Mouse (Mus musculus) C2C12 (cell line): Measurements from ENCODE around the gene B3gnt7. TPM values are rescaled to one million over a fixed set of nuclear protein-coding genes. Genes with fewer than 3 reads are reported as not detected.

Experiments used
- H3K27me3 ChIP-seq: one replicate; pipeline ENCODE4 v1.6.1; 2011; ENCODE audit not compliant: control insufficient read depth, insufficient read depth, insufficient read length
- H3K36me3 ChIP-seq: one replicate; pipeline ENCODE4 v1.6.1; 2011; ENCODE audit not compliant: control insufficient read depth, insufficient read depth
- H3K4me3 ChIP-seq: one replicate; pipeline ENCODE4 v1.5.1; 2011; ENCODE audit warnings: mild to moderate bottlenecking, control low read depth; ENCODE audit not compliant: poor library complexity, insufficient read depth, severe bottlenecking
- H3K79me2 ChIP-seq: one replicate; pipeline ENCODE4 v1.6.1; 2011; ENCODE audit not compliant: control insufficient read depth, insufficient read depth
- H3K79me3 ChIP-seq: one replicate; pipeline ENCODE4 v1.6.1; 2011; ENCODE audit warnings: low read depth, control low read depth
- H3ac ChIP-seq: one replicate; pipeline ENCODE3; 2011; ENCODE audit warnings: low read depth; ENCODE audit not compliant: control insufficient read depth, insufficient read length
- CEBPB ChIP-seq: IDR thresholded peaks from one replicate; pipeline ENCODE4 v1.6.1; 2011; ENCODE audit warnings: low read depth, mild to moderate bottlenecking, control low read depth, moderate library complexity
- CTCF ChIP-seq: IDR thresholded peaks from one replicate; pipeline ENCODE4 v1.5.1; 2011; ENCODE audit not compliant: control insufficient read depth, insufficient read depth, insufficient read length
- FOSL1 ChIP-seq: IDR thresholded peaks from one replicate; pipeline ENCODE4 v1.8.0; 2011; ENCODE audit warnings: mild to moderate bottlenecking, low read length; ENCODE audit not compliant: poor library complexity, insufficient read depth, severe bottlenecking
- MAX ChIP-seq: IDR thresholded peaks from one replicate; pipeline ENCODE4 v1.6.1; 2011; ENCODE audit warnings: mild to moderate bottlenecking, control low read depth
- MYOD1 ChIP-seq: IDR thresholded peaks from one replicate; pipeline ENCODE4 v1.6.1; 2011; ENCODE audit warnings: low read depth; ENCODE audit not compliant: control insufficient read depth, insufficient read length
- MYOG ChIP-seq: IDR thresholded peaks from one replicate; pipeline ENCODE4 v1.6.1; 2011; ENCODE audit not compliant: control insufficient read depth, insufficient read length; ENCODE audit errors: extremely low read depth
- USF1 ChIP-seq: IDR thresholded peaks from one replicate; pipeline ENCODE4 v1.6.1; 2011; ENCODE audit warnings: low read depth, mild to moderate bottlenecking, control low read depth, moderate library complexity
- polyA plus RNA-seq: library from polyadenylated mRNA; unstranded; fragments of >200 nt; fragmentation: generic; extraction: Trizol; gene quantifications from one replicate; pipeline ENCODE4 v1.2.1, GENCODE M21; 2012; ENCODE audit warnings: missing spikeins

The B3gnt7 gene
- polyA plus RNA-seq, 1 experiment, result not detected

DNA sequence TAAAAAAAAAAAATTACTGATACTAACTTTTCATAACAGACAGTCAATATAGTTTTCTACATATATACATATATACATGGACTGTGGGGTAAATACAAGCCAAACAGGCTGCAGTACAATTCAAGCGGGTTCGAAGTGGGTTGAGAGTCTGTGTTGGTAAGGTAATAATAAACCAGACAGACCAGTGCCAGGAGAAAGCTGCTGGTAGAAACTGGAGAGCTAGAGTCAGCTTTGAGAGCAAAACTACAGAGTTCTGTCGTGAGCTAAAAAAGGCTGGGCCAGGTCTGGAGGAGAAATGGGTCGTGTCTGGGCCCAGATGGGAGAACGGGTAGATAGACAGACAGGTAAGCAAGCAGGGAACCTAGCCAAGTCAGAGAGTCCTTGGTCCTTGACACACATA, 18.5 kb upstream of the B3gnt7 start:
- no peaks in the 10 kb centered on the region for H3K79me2 ChIP-seq
- no peak overlapping the region for H3ac ChIP-seq
- no peaks in the 10 kb centered on the region for H3K79me3 ChIP-seq
- H3K27me3 ChIP-seq, result no peaks in the 10 kb centered on the region
- H3K4me3 ChIP-seq, result no peak overlapping the region
- no peaks in the 10 kb centered on the region for H3K36me3 ChIP-seq
- TF ChIP-seq MYOD1, result no peak
- TF ChIP-seq CEBPB, result no peak
- no peak for TF ChIP-seq USF1
- TF ChIP-seq FOSL1, result no peak
- TF ChIP-seq MYOG, result no peak
- no peak for TF ChIP-seq MAX
- TF ChIP-seq CTCF, result no peak

DNA sequence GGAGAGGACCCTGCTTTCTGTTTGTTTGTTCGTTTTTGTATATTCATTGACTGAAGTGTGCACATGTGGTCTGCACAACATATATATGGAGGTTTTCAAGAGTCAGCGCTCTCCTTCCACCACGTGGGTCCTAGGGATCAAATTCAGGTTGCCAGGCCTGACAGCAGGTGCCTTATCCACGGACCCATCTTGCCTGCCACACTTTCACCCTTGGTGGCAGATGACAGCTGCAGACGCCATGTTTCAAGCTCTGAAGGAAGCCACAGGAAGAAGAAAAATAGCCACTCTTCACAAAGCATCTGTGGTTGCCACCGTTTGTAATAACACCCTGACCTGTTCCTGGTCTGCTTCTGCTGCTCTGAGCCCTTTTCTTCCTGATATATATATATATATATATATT, 17.3 kb upstream of the B3gnt7 start:
- H3K36me3 ChIP-seq, result no peaks in the 10 kb centered on the region
- H3K79me3 ChIP-seq, result no peaks in the 10 kb centered on the region
- H3ac ChIP-seq, result no peak overlapping the region
- H3K4me3 ChIP-seq, result no peak overlapping the region
- H3K79me2 ChIP-seq, result no peaks in the 10 kb centered on the region
- TF ChIP-seq MYOG (no peak), USF1 (no peak), CEBPB (no peak), MYOD1 (no peak), FOSL1 (no peak), MAX (no peak), CTCF (no peak)
- H3K27me3 ChIP-seq, result no peaks in the 10 kb centered on the region

DNA sequence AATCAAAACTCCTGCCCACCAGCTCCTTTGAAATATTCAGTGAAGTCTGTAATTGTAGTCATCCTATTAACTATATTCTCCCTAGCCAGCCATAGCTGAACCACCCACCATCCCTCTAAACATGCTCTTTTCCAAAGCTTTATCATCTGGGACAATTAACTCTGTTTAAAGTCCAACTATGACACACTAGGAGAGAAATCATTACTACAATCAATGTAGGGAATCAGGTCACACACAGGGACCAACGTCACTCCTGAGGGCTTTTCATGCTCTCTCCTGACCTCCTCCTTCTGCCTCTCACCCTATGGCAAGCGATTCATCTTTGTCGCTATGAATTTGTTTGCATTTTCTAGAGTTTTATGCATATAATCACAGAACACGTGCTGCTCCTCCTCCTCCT, 15.2 kb upstream of the B3gnt7 start:
- Histone ChIP-seq H3K79me3 (no peaks in the 10 kb centered on the region), H3K79me2 (no peaks in the 10 kb centered on the region), H3K27me3 (no peaks in the 10 kb centered on the region), H3K4me3 (no peak overlapping the region), H3ac (no peak overlapping the region), H3K36me3 (no peaks in the 10 kb centered on the region)
- TF ChIP-seq MAX (no peak), MYOD1 (no peak), MYOG (no peak), USF1 (no peak), CTCF (no peak), CEBPB (no peak), FOSL1 (no peak)

DNA sequence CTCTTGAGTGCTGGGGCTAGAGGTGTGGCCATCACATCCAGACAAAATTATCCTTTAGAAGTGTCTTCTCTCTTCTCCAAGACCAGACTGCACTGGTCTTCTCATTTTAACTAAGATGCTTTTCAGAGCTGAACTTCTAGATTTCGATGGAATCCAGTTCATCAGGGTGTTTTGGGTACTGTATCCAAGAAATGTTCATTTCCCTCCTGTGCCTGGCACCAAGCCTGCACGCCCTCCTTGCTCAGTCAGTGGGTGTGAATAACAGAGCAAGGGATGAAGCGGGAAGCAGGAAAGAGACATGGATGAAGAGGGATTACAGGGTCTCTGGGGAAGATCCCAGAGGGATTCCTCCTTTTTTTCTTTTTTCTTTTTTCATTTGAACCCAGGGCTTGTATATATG, 12.2 kb upstream of the B3gnt7 start:
- H3K79me2 ChIP-seq, result no peaks in the 10 kb centered on the region
- H3K79me3 ChIP-seq, result no peaks in the 10 kb centered on the region
- no peaks in the 10 kb centered on the region for H3K36me3 ChIP-seq
- no peaks in the 10 kb centered on the region for H3K27me3 ChIP-seq
- TF ChIP-seq MAX (no peak), CEBPB (no peak), USF1 (no peak), FOSL1 (no peak), MYOD1 (no peak), CTCF (no peak), MYOG (no peak)
- no peak overlapping the region for H3K4me3 ChIP-seq
- no peak overlapping the region for H3ac ChIP-seq

DNA sequence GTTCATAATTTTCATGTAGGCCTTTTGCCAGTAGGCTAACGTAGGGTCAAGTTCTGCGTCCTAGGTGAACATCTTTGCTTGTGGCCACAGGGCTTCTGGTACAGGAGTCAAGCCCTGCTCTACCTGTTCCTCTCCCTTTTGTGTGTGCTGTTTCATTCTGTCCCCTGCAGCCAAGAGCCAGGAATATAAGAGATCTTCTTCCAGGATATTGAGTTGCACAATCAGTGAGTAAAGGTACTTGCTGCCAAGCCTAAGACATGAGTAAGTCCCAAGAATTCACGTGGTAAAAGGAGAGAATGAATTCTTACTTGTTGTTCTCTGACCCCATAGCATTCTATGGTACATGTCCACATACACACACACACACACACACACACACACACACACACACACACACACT, 9.5 kb upstream of the B3gnt7 start:
- Histone ChIP-seq H3K27me3 (no peaks in the 10 kb centered on the region), H3ac (no peak overlapping the region), H3K79me3 (no peaks in the 10 kb centered on the region), H3K79me2 (no peaks in the 10 kb centered on the region), H3K4me3 (no peak overlapping the region), H3K36me3 (no peaks in the 10 kb centered on the region)
- TF ChIP-seq CEBPB (peak; percentile 77), MAX (no peak)

DNA sequence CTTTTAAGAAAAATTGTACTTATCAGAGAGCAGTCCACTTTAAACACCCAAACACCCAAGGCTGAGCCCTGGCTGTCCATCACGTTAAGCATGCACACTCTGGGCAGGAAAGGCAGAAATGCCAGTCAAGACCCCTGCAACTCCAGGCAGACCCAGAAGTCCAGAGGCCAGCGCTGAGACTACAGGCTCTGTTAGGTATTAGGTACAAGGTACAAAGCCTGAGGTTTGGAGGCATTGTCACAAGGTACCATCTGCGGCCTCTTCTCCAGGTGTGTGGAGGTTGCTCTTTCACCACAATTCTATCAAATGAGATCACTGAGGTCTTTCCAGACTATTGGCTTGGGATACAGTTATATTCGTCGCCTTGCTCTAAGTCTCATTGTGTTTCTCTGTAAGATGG, 8.8 kb upstream of the B3gnt7 start:
- no peak for TF ChIP-seq CEBPB
- no peak for TF ChIP-seq FOSL1
- TF ChIP-seq CTCF, result no peak
- TF ChIP-seq MYOD1, result no peak
- TF ChIP-seq USF1, result no peak
- TF ChIP-seq MAX, result no peak
- TF ChIP-seq MYOG, result no peak
- H3ac ChIP-seq, result no peak overlapping the region
- no peaks in the 10 kb centered on the region for H3K27me3 ChIP-seq
- no peaks in the 10 kb centered on the region for H3K79me2 ChIP-seq
- no peaks in the 10 kb centered on the region for H3K79me3 ChIP-seq
- H3K36me3 ChIP-seq, result no peaks in the 10 kb centered on the region
- no peak overlapping the region for H3K4me3 ChIP-seq
